Mouse (Mus musculus) olfactory bulb, adult 2 months (tissue): ENCODE data around the gene Slc39a11. TPM values are rescaled to one million over a fixed set of nuclear protein-coding genes. Genes with fewer than 3 reads are reported as not detected.

ENCODE experiments used
- H3K27ac ChIP-seq: fragments of 200-500 bp; 2 replicates; pipeline ENCODE4 v1.5.1; 2012; ENCODE audit warnings: low read depth, low read length; ENCODE audit not compliant: insufficient read depth
- H3K4me1 ChIP-seq: fragments of 200-500 bp; 2 replicates; pipeline ENCODE4 v1.6.1; 2012; ENCODE audit warnings: low read length; ENCODE audit not compliant: control insufficient read depth, insufficient read depth
- H3K4me3 ChIP-seq: fragments of 200-500 bp; 2 replicates; pipeline ENCODE4 v1.5.1; 2012; ENCODE audit warnings: mild to moderate bottlenecking, low read depth, low read length, moderate library complexity; ENCODE audit not compliant: insufficient read depth
- CTCF ChIP-seq: fragments of 200-500 bp; IDR thresholded peaks from 2 replicates; pipeline ENCODE4 v1.5.1; 2012; ENCODE audit warnings: low read depth, mild to moderate bottlenecking, low read length, moderate library complexity; ENCODE audit not compliant: insufficient read depth
- POLR2A ChIP-seq: fragments of 200-500 bp; IDR thresholded peaks from 2 replicates; pipeline ENCODE4 v1.6.1; 2012; ENCODE audit warnings: mild to moderate bottlenecking, low read depth, low read length, moderate library complexity; ENCODE audit not compliant: insufficient read depth
- WGBS: fragments of 180-500 bp; shearing (Covaris S2); methylation state at CpG from one replicate; pipeline ENCODE4 v1.1.7; 2018; 5-methylcytosine and 5-hydroxymethylcytosine counted together
- polyA plus RNA-seq: library from polyadenylated mRNA; stranded (reverse); fragments of >200 nt; gene quantifications from 2 replicates; pipeline ENCODE4 v1.2.4, GENCODE M21; 2012; ENCODE audit warnings: low replicate concordance; ENCODE audit not compliant: missing spikeins, insufficient read depth, insufficient read length

Slc39a11 gene
- polyA plus RNA-seq, 1 experiment, result not detected

DNA sequence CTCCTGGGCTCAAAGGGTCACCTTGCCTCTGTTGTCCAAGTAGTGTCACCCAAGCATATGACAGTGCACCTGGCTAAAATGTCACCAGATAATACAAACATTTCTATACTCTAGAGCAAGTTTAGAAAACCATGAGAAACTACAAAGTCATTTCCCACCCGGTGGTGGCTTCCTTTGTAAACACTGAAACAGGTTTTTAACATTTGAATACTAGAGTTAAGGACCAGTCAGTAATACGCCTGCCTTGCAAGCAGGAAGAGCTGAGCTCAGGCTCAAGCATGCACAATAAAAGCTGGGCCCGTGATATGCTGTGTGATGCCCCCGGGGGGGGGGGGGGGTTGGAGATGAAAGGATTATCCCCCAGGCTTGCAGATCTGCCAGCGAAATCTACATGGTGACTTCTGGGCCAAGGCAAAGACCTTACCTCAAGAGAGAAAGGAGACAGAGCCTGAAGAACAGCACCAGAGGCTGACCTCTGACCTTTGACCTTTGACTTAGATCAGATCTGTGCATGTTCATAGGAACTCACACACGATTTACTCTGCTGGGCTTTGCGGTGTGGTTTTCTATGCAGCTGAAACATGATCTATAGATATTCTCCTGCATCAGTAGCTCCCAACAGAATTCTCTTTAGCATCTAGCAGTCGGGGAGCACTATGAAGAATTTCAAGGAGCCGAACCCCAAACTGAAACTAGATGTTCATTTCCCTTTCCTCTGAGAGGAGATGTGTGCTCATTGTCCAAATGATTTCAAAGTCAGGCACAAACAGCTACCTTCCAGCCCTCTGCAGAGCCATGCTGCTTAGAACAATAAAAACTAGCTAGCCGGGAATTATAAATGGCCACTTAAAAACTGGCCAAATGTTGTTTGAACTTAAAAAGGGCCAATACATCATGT, 267.0 kb downstream of the Slc39a11 start:
- WGBS, result 67% methylated on average over 10 of the region's 10 CpGs
- Histone ChIP-seq H3K27ac (no peak overlapping the region), H3K4me3 (no peak overlapping the region), H3K4me1 (peaks cover 8% of the 10 kb centered on the region)
- TF ChIP-seq POLR2A (no peak), CTCF (no peak)

DNA sequence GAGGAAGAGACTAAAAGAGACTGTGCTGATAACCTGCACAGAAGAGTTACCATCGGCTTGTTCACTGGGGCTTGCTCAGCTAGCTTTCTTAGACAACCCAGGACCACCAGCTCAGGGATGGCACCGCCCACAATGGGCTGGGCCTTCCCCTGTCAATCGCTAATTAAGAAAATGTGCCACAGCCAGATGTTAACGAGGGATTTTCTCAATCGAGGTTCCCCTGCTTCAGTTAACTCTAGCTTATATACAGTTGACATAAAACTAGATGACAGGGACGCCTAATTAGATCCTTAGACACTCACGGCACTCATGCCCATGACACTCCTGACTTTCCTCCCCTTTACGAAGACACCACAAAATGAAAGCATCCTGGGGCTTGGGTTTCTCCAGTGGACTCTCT, 268.3 kb downstream of the Slc39a11 start:
- WGBS, result 82% methylated on average over 8 of the region's 8 CpGs
- TF ChIP-seq POLR2A (no peak), CTCF (no peak)
- Histone ChIP-seq H3K4me3 (no peak overlapping the region), H3K27ac (no peak overlapping the region), H3K4me1 (peaks cover 8% of the 10 kb centered on the region)

DNA sequence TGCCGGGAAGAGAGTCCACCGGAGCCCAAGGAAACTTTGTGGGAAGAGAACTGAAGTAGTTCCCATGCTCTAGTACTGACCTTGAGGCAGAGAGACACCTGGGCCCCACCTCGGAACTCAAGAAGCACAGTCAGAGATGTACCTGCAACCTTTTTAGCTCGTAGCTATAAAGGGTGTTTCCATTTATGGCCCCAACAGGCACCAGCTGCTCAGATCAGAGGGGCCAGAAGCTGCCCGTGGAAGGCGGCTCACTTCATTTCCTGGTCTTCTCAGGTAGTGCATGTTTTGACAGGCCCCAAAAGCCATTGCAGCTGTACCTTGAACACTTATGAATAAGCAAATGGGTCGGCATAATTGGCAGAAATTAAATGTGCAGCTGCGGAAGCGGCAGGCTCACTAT, 271.0 kb downstream of the Slc39a11 start:
- no peak for TF ChIP-seq POLR2A
- no peak for TF ChIP-seq CTCF
- Histone ChIP-seq H3K4me1 (no peaks in the 10 kb centered on the region), H3K4me3 (no peak overlapping the region), H3K27ac (no peak overlapping the region)
- 91% methylated on average over 9 of the region's 9 CpGs for WGBS

DNA sequence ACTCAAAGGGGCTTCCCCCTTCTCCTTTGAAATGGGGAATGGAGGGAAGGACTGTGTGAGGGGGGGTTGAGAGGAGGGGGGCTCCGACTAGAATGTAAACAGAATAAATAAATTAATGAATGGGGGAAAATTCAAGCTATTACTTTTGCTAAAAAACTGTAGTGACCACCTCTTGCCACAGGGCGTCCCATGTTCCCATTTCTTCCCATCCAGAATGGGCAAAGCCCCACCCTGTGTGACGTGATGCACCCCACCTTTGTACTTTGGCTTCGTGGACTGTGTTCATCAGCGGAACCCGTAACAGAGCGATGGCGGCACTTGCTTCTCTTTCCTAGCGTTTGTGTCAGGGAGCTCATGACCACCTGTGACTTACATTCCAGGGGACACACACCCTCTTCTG, 273.8 kb downstream of the Slc39a11 start:
- no peak overlapping the region for H3K4me3 ChIP-seq
- WGBS, result 85% methylated on average over 9 of the region's 9 CpGs
- H3K27ac ChIP-seq, result no peak overlapping the region
- no peak for TF ChIP-seq POLR2A
- peak; percentile 32; the same call in 1 of the 2 replicates for TF ChIP-seq CTCF
- no peaks in the 10 kb centered on the region for H3K4me1 ChIP-seq

GRCm38 (mm10) chr11:113373926-113374325, 276.0 kb downstream of the Slc39a11 start:
- Histone ChIP-seq H3K4me1 (no peaks in the 10 kb centered on the region), H3K4me3 (no peak overlapping the region), H3K27ac (no peak overlapping the region)
- 86% methylated on average over 10 of the region's 10 CpGs for WGBS
- TF ChIP-seq POLR2A (no peak), CTCF (no peak)

- 89% methylated on average over 9 of the region's 9 CpGs for WGBS
- TF ChIP-seq POLR2A, result no peak
- TF ChIP-seq CTCF, result no peak
- H3K4me3 ChIP-seq, result no peak overlapping the region
- no peaks in the 10 kb centered on the region for H3K4me1 ChIP-seq
- no peak overlapping the region for H3K27ac ChIP-seq
Measured at GRCm38 (mm10) chr11:113373331-113373730, 276.5 kb downstream of the Slc39a11 start.

GRCm38 (mm10) chr11:113368046-113368445, 281.8 kb downstream of the Slc39a11 start:
- WGBS, result 91% methylated on average over 13 of the region's 13 CpGs
- no peak overlapping the region for H3K4me3 ChIP-seq
- TF ChIP-seq POLR2A (no peak), CTCF (no peak)

DNA sequence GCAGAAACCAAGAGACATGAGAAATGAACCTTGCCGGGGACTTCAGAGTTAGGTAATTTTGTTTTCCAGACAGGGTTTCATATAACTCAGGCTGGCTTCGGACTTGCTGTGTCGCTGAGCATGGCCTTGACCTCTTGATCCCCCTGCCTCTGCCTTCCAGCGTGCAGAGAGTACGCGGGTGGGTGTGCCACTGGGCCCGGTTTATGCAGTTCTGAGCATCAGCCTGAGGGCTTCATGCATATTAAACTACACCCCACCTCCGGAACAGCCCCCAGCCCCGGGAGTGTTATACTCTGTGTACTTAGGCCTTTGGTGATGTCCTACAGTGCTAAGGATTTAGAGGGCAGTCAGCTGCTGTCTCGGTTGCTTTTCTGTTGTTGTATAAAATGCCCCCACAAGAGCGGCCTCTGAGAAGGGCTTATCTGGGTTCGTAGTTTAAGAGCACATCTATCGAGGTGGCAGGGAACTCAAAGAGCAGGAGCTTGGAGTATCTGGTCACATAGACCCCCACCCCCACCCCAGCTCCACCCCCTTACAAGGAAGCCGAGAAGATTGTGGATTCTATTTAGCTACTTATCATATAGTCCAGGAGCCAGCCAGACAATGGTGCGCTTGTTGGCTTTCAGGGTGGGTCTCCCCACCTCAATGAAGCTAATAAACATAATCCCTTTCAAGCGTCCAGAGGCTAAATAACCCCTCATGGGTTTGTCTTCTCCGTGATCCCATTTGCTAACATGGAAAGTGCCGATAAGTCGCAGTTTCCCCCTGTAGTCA, 283.4 kb downstream of the Slc39a11 start:
- Histone ChIP-seq H3K4me1 (no peaks in the 10 kb centered on the region), H3K4me3 (no peak overlapping the region), H3K27ac (no peak overlapping the region)
- WGBS, result 84% methylated on average over 19 of the region's 19 CpGs
- TF ChIP-seq CTCF, result no peak
- TF ChIP-seq POLR2A, result no peak

More at GRCm38 (mm10) chr11:113368046-113368445, 281.8 kb downstream of the Slc39a11 start:
- no peak overlapping the region for H3K27ac ChIP-seq
- H3K4me1 ChIP-seq, result no peaks in the 10 kb centered on the region

GRCm38 (mm10) chr11:113363739-113364138, 286.1 kb downstream of the Slc39a11 start:
- H3K4me3 ChIP-seq, result no peak overlapping the region
- H3K4me1 ChIP-seq, result peaks cover 2% of the 10 kb centered on the region; the same call in 1 of the 2 replicates
- 51% methylated on average over 13 of the region's 13 CpGs for WGBS
- TF ChIP-seq CTCF (no peak), POLR2A (no peak)
- no peak overlapping the region for H3K27ac ChIP-seq
